Mouse (Mus musculus): ENCODE results near the gene Zfy2. TPM values are rescaled to one million over a fixed set of nuclear protein-coding genes. Genes with fewer than 3 reads are reported as not detected.

The Zfy2 gene
- total RNA-seq (2021), result not detected
- polyA plus RNA-seq (2012; rRNA removed), result not detected in 2 replicates
- long read RNA-seq, result 0 reads

DNA sequence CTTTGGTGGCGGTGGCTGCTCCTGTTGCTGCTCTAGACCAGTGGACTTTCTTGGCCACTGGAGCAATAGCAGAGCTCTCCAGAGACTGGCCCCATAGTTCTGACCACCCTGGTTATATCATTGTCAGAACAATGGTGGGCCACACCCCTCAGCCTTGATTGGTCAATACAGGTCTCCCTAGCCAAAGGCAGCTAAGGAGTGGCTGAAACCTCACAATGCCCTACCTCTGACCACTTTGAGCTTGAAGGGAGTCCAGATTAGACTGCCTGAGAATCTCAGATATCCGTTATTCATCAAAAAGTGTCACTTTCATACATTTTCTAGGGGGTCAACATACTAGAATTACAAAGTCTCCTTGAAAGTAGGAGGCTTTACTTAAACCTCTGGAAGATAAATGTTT lies at the start of gene Zfy2:
Gene Zfy2, minus strand, starts transcription at position 101 of the 400 bp plus-strand sequence.
- DNase-seq, result no peak
